ENCODE assay signal across 8 mouse cellular contexts in genomic region chr4:129136189-129136578, GRCm38 (mm10). TPM values are rescaled to one million over a fixed set of nuclear protein-coding genes. Genes with fewer than 3 reads are reported as not detected.
DNase-seq lines count a peak whose midpoint lies in the region; ATAC-seq and TF ChIP-seq lines count a peak whose summit lies in the region.

No protein-coding gene starts in this region.

- no peak overlapping the region for H3K27ac ChIP-seq in lung, postnatal 0 days (ENCODE audit: low read length)
- no peak overlapping the region for H3K27ac ChIP-seq in limb, embryonic 14.5 days (replicated peaks; ENCODE audit: low read depth, low read length)
- no peak overlapping the region for H3K27ac ChIP-seq in stomach, embryonic 15.5 days

- no peak for ATAC-seq in lung, postnatal 0 days
- no peak for ATAC-seq in limb, embryonic 14.5 days (ENCODE audit: low FRiP score, low read depth)
- ATAC-seq in stomach, embryonic 15.5 days (ENCODE audit: insufficient read depth, low FRiP score, low read depth), result no peak
- ATAC-seq in megakaryocyte-erythroid progenitor cell, adult 5-6 weeks (replicated peaks; ENCODE audit: low FRiP score, low TSS enrichment, poor library complexity, severe bottlenecking), result no peak

- H3K4me3 ChIP-seq in lung, postnatal 0 days (ENCODE audit: low read depth, low read length), result peak overlapping the region; percentile 49
- peak overlapping the region; percentile 56 for H3K4me3 ChIP-seq in limb, embryonic 14.5 days (replicated peaks; ENCODE audit: low read length)
- peak overlapping the region; percentile 53 for H3K4me3 ChIP-seq in stomach, embryonic 15.5 days (replicated peaks)

- WGBS in lung, postnatal 0 days, result 31% methylated on average over 9 of the region's 9 CpGs
- WGBS in limb, embryonic 14.5 days, result 37% methylated on average over 9 of the region's 9 CpGs
- 40% methylated on average over 9 of the region's 9 CpGs for WGBS in stomach, embryonic 15.5 days

- H3K4me2 ChIP-seq in lung, postnatal 0 days (replicated peaks; ENCODE audit: low read depth, low read length), result peak overlapping the region; percentile 89
- peak overlapping the region; percentile 90 for H3K4me2 ChIP-seq in limb, embryonic 14.5 days (replicated peaks; ENCODE audit: low read depth, low read length, severe bottlenecking)
- H3K4me2 ChIP-seq in stomach, embryonic 15.5 days, result peak overlapping the region; percentile 94

- TF ChIP-seq POLR2A in limb, embryonic 14.5 days (IDR thresholded peaks at IDR 0.05; ENCODE audit: borderline replicate concordance, extremely low read depth, insufficient read depth, insufficient read length), result no peak

- no peak for TF ChIP-seq EP300 in lung, postnatal 0 days (IDR thresholded peaks at IDR 0.05)

- H3K9ac ChIP-seq in lung, postnatal 0 days (replicated peaks; ENCODE audit: low read depth), result no peak overlapping the region
- peak overlapping the region; percentile 72 for H3K9ac ChIP-seq in limb, embryonic 14.5 days (ENCODE audit: low read depth, low read length, severe bottlenecking)
- H3K9ac ChIP-seq in stomach, embryonic 15.5 days, result no peak overlapping the region

- H3K36me3 ChIP-seq in lung, postnatal 0 days (ENCODE audit: insufficient read depth, low read length), result no peaks in the 10 kb centered on the region
- 0 out of 2 replicates have a peak, but pooled peaks cover 5% of the 10 kb centered on the region for H3K36me3 ChIP-seq in limb, embryonic 14.5 days (ENCODE audit: control insufficient read depth, insufficient read depth, low read length)
- no peaks in the 10 kb centered on the region for H3K36me3 ChIP-seq in stomach, embryonic 15.5 days

- DNase-seq in cerebellum, adult 9-10 months, result peak; percentile 63
- no peak for DNase-seq in cerebellum, adult 9-11 months
- DNase-seq in lung, postnatal 0 days (ENCODE audit: low spot score), result no peak
- DNase-seq in lung, postnatal 4 days, result no peak
- no peak for DNase-seq in limb, embryonic 14.5 days (ENCODE audit: low spot score)
- DNase-seq in c-Kit-positive CD71-positive TER-119-positive erythroid progenitor cells, embryonic 14.5 days (ENCODE audit: low spot score), result no peak

- peaks cover 15% of the 10 kb centered on the region; the same call in 1 of the 2 replicates for H3K27me3 ChIP-seq in lung, postnatal 0 days (replicated peaks; ENCODE audit: insufficient read depth, low read length)
- H3K27me3 ChIP-seq in limb, embryonic 14.5 days (ENCODE audit: control insufficient read depth, insufficient read depth, low read length), result peaks cover 18% of the 10 kb centered on the region; the same call in 1 of the 2 replicates
- peaks cover 31% of the 10 kb centered on the region for H3K27me3 ChIP-seq in stomach, embryonic 15.5 days (replicated peaks)

- no peak for TF ChIP-seq CTCF in lung, postnatal 0 days (IDR thresholded peaks at IDR 0.05)

- H3K9me3 ChIP-seq in lung, postnatal 0 days (ENCODE audit: low read length), result no peaks in the 10 kb centered on the region
- H3K9me3 ChIP-seq in limb, embryonic 14.5 days (ENCODE audit: control insufficient read depth, low read length), result no peaks in the 10 kb centered on the region
- H3K9me3 ChIP-seq in stomach, embryonic 15.5 days, result no peaks in the 10 kb centered on the region

- H3K4me1 ChIP-seq in lung, postnatal 0 days (ENCODE audit: insufficient read depth, low read depth, low read length), result 0 out of 2 replicates have a peak, but pooled peaks cover 9% of the 10 kb centered on the region
- H3K4me1 ChIP-seq in limb, embryonic 14.5 days (ENCODE audit: control insufficient read depth, insufficient read depth, low read length), result 0 out of 2 replicates have a peak, but pooled peaks cover 7% of the 10 kb centered on the region
- H3K4me1 ChIP-seq in stomach, embryonic 15.5 days, result peaks cover 14% of the 10 kb centered on the region

RNA-seq across cellular contexts. Expression of gene Fndc5, which starts 0.6 kb away (rescaled TPM):
- polyA plus RNA-seq in lung, postnatal 0 days (2015; fragmentation: Nextera tagmentation; extraction: Ambion mirVana), result 7.6 and 9.7 TPM in 2 replicates
- 32.8 and 32.9 TPM in 2 replicates for polyA plus RNA-seq in limb, embryonic 14.5 days (2012; rRNA removed)
- 25.2 and 31.0 TPM in 2 replicates for polyA plus RNA-seq in limb, embryonic 14.5 days (2014; fragmentation: Nextera tagmentation; extraction: Ambion mirVana)
- 2.7 and 2.8 TPM in 2 replicates for polyA plus RNA-seq in stomach, embryonic 15.5 days (2015; fragmentation: Nextera tagmentation; extraction: Ambion mirVana)
- total RNA-seq in megakaryocyte-erythroid progenitor cell, adult 5-6 weeks (2014; fragmentation: Nextera tagmentation), result not detected in 2 replicates
- 0.65 and 0.75 TPM in 2 replicates for total RNA-seq in megakaryocyte-erythroid progenitor cell, adult 5-6 weeks (2017)

RNA-seq across cellular contexts. Expression of gene Hpca, which starts 14.3 kb away (rescaled TPM):
- 0.51 and 1.1 TPM in 2 replicates for polyA plus RNA-seq in lung, postnatal 0 days (2015; fragmentation: Nextera tagmentation; extraction: Ambion mirVana)
- polyA plus RNA-seq in limb, embryonic 14.5 days (2012; rRNA removed), result 2.1 and 2.4 TPM in 2 replicates
- polyA plus RNA-seq in limb, embryonic 14.5 days (2014; fragmentation: Nextera tagmentation; extraction: Ambion mirVana), result 0.39 and 0.94 TPM in 2 replicates
- 2.4 and 2.7 TPM in 2 replicates for polyA plus RNA-seq in stomach, embryonic 15.5 days (2015; fragmentation: Nextera tagmentation; extraction: Ambion mirVana)
- not detected in 2 replicates for total RNA-seq in megakaryocyte-erythroid progenitor cell, adult 5-6 weeks (2014; fragmentation: Nextera tagmentation)
- not detected in 2 replicates for total RNA-seq in megakaryocyte-erythroid progenitor cell, adult 5-6 weeks (2017)

RNA-seq across cellular contexts. Expression of gene Tmem54, which starts 30.8 kb away (rescaled TPM):
- polyA plus RNA-seq in lung, postnatal 0 days (2015; fragmentation: Nextera tagmentation; extraction: Ambion mirVana), result 2.4 and 2.9 TPM in 2 replicates
- 8.8 and 9.9 TPM in 2 replicates for polyA plus RNA-seq in limb, embryonic 14.5 days (2012; rRNA removed)
- 11.1 and 13.3 TPM in 2 replicates for polyA plus RNA-seq in limb, embryonic 14.5 days (2014; fragmentation: Nextera tagmentation; extraction: Ambion mirVana)
- polyA plus RNA-seq in stomach, embryonic 15.5 days (2015; fragmentation: Nextera tagmentation; extraction: Ambion mirVana), result 47.7 and 56.2 TPM in 2 replicates
- not detected in 2 replicates for total RNA-seq in megakaryocyte-erythroid progenitor cell, adult 5-6 weeks (2014; fragmentation: Nextera tagmentation)
- not detected in 2 replicates for total RNA-seq in megakaryocyte-erythroid progenitor cell, adult 5-6 weeks (2017)

RNA-seq across cellular contexts. Expression of gene S100pbp, which starts 53.3 kb away (rescaled TPM):
- polyA plus RNA-seq in lung, postnatal 0 days (2015; fragmentation: Nextera tagmentation; extraction: Ambion mirVana), result 7.3 and 7.5 TPM in 2 replicates
- 59.9 and 67.7 TPM in 2 replicates for polyA plus RNA-seq in limb, embryonic 14.5 days (2012; rRNA removed)
- 14.9 and 19.9 TPM in 2 replicates for polyA plus RNA-seq in limb, embryonic 14.5 days (2014; fragmentation: Nextera tagmentation; extraction: Ambion mirVana)
- 13.1 and 14.1 TPM in 2 replicates for polyA plus RNA-seq in stomach, embryonic 15.5 days (2015; fragmentation: Nextera tagmentation; extraction: Ambion mirVana)
- total RNA-seq in megakaryocyte-erythroid progenitor cell, adult 5-6 weeks (2014; fragmentation: Nextera tagmentation), result 33.7 and 36.6 TPM in 2 replicates
- total RNA-seq in megakaryocyte-erythroid progenitor cell, adult 5-6 weeks (2017), result 9.9 and 26.8 TPM in 2 replicates

RNA-seq across cellular contexts. Expression of gene Yars, which starts 53.4 kb away (rescaled TPM):
- 26.4 and 27.1 TPM in 2 replicates for polyA plus RNA-seq in lung, postnatal 0 days (2015; fragmentation: Nextera tagmentation; extraction: Ambion mirVana)
- 37.7 and 50.3 TPM in 2 replicates for polyA plus RNA-seq in limb, embryonic 14.5 days (2012; rRNA removed)
- polyA plus RNA-seq in limb, embryonic 14.5 days (2014; fragmentation: Nextera tagmentation; extraction: Ambion mirVana), result 78.7 and 79.5 TPM in 2 replicates
- 72.3 and 80.0 TPM in 2 replicates for polyA plus RNA-seq in stomach, embryonic 15.5 days (2015; fragmentation: Nextera tagmentation; extraction: Ambion mirVana)
- total RNA-seq in megakaryocyte-erythroid progenitor cell, adult 5-6 weeks (2014; fragmentation: Nextera tagmentation), result 54.8 and 56.6 TPM in 2 replicates
- 45.5 and 46.2 TPM in 2 replicates for total RNA-seq in megakaryocyte-erythroid progenitor cell, adult 5-6 weeks (2017)
